Mouse (Mus musculus): ENCODE results near the gene Itga11. TPM values are rescaled to one million over a fixed set of nuclear protein-coding genes. Genes with fewer than 3 reads are reported as not detected.
"Not testable (repeated sequence)": the region's sequence is repeated elsewhere in the genome, so short reads cannot be mapped to it uniquely, and the experiment has no call there.

Gene Itga11
- polyA plus RNA-seq, 2 experiments from 2014 or later: 0.07 to 0.18 TPM

- no peak for ATAC-seq
These were observed 95.1 kb downstream of the Itga11 start for GRCm38 (mm10) chr9:62772746-62773145.

GRCm38 (mm10) chr9:62775464-62775863 lies 97.8 kb downstream of the Itga11 start:
- ATAC-seq: no peak

GRCm38 (mm10) chr9:62777461-62777860 lies 99.8 kb downstream of the Itga11 start:
- ATAC-seq: peak; percentile 28

- no peak for ATAC-seq
These were observed 101.1 kb downstream of the Itga11 start for GRCm38 (mm10) chr9:62778721-62779120.

GRCm38 (mm10) chr9:62781965-62782364 lies 104.3 kb downstream of the Itga11 start:
- ATAC-seq: no peak

GRCm38 (mm10) chr9:62782976-62783781 lies 105.6 kb downstream of the Itga11 start:
- ATAC-seq: no peak

- ATAC-seq: no peak
These were observed 106.6 kb downstream of the Itga11 start for GRCm38 (mm10) chr9:62784233-62784632.

GRCm38 (mm10) chr9:62786721-62787120 lies 109.1 kb downstream of the Itga11 start:
- ATAC-seq: no peak

- ATAC-seq: no peak
These were observed 112.2 kb downstream of the Itga11 start for GRCm38 (mm10) chr9:62789856-62790255.

GRCm38 (mm10) chr9:62799218-62799617 lies 121.6 kb downstream of the Itga11 start:
- ATAC-seq: not testable (repeated sequence)

GRCm38 (mm10) chr9:62810095-62810494 lies 132.5 kb downstream of the Itga11 start:
- no peak for ATAC-seq

GRCm38 (mm10) chr9:62810543-62811515 lies 133.2 kb downstream of the Itga11 start:
- peak; percentile 33 for ATAC-seq

GRCm38 (mm10) chr9:62811516-62812121 lies 134.0 kb downstream of the Itga11 start, which contains the start of gene Fem1b:
Gene Fem1b (minus strand): TSS chr9:62811934.
- peak; percentile 77 for ATAC-seq

- ATAC-seq: no peak
These were observed 134.8 kb downstream of the Itga11 start for GRCm38 (mm10) chr9:62812216-62813049.

GRCm38 (mm10) chr9:62814751-62815150 lies 137.1 kb downstream of the Itga11 start:
- no peak for ATAC-seq

- no peak for ATAC-seq
These were observed 138.9 kb downstream of the Itga11 start for GRCm38 (mm10) chr9:62816323-62817098.

GRCm38 (mm10) chr9:62817099-62817571 lies 139.5 kb downstream of the Itga11 start:
- no peak for ATAC-seq

GRCm38 (mm10) chr9:62817828-62818614 lies 140.4 kb downstream of the Itga11 start:
- ATAC-seq: no peak

GRCm38 (mm10) chr9:62819494-62819893 lies 141.9 kb downstream of the Itga11 start:
- ATAC-seq: no peak

GRCm38 (mm10) chr9:62819910-62820309 lies 142.3 kb downstream of the Itga11 start:
- ATAC-seq: not testable (repeated sequence)

Data from activated CD4-positive, CD25-positive, alpha-beta regulatory T cell, adult 4 months (primary cell).